Mouse (Mus musculus) small intestine, adult 2 months (tissue): ENCODE measurements at regions not wholly inside any gene's neighbourhood (a gene's known extent, or its start where the extent isn't known, plus 50 kb on each side); places are given as distances from the start of the nearest gene placed in this dataset.

Source experiments
- H3K27ac ChIP-seq: fragments of 200-500 bp; 2 replicates; pipeline ENCODE4 v1.5.1; 2012; ENCODE audit warnings: low read depth, low read length, control low read depth, inconsistent platforms; ENCODE audit not compliant: insufficient read depth
- H3K27me3 ChIP-seq: fragments of 200-500 bp; 2 replicates; pipeline ENCODE4 v1.6.1; 2012; ENCODE audit warnings: mild to moderate bottlenecking, moderate library complexity, low read length, inconsistent platforms; ENCODE audit not compliant: control insufficient read depth, insufficient read depth
- H3K36me3 ChIP-seq: fragments of 200-500 bp; 2 replicates; pipeline ENCODE4 v1.6.1; 2012; ENCODE audit warnings: mild to moderate bottlenecking, low read length, control low read depth, inconsistent platforms; ENCODE audit not compliant: control insufficient read depth, insufficient read depth
- H3K4me1 ChIP-seq: fragments of 200-500 bp; 2 replicates; pipeline ENCODE4 v1.6.1; 2012; ENCODE audit warnings: low read length, inconsistent platforms, mixed read lengths; ENCODE audit not compliant: control insufficient read depth, insufficient read depth, insufficient read length
- H3K4me3 ChIP-seq: fragments of 200-500 bp; 2 replicates; pipeline ENCODE4 v1.5.1; 2012; ENCODE audit warnings: low read depth, mild to moderate bottlenecking, control low read depth, inconsistent platforms, low read length, moderate library complexity
- CTCF ChIP-seq: fragments of 200-500 bp; IDR thresholded peaks from 2 replicates; pipeline ENCODE4 v1.5.1; 2012; ENCODE audit warnings: low read depth, mild to moderate bottlenecking, control low read depth, inconsistent platforms, low read length, moderate library complexity, mixed read lengths; ENCODE audit not compliant: insufficient replicate concordance, insufficient read length; ENCODE audit errors: extremely low read depth
- POLR2A ChIP-seq: fragments of 200-500 bp; IDR thresholded peaks from 2 replicates; pipeline ENCODE4 v1.6.1; 2012; ENCODE audit warnings: low read depth, mild to moderate bottlenecking, control low read depth, inconsistent platforms, low read length, moderate library complexity
- WGBS: fragments of 180-500 bp; shearing (Covaris S2); methylation state at CpG from one replicate; pipeline ENCODE4 v1.1.7; 2018; 5-methylcytosine and 5-hydroxymethylcytosine counted together

DNA sequence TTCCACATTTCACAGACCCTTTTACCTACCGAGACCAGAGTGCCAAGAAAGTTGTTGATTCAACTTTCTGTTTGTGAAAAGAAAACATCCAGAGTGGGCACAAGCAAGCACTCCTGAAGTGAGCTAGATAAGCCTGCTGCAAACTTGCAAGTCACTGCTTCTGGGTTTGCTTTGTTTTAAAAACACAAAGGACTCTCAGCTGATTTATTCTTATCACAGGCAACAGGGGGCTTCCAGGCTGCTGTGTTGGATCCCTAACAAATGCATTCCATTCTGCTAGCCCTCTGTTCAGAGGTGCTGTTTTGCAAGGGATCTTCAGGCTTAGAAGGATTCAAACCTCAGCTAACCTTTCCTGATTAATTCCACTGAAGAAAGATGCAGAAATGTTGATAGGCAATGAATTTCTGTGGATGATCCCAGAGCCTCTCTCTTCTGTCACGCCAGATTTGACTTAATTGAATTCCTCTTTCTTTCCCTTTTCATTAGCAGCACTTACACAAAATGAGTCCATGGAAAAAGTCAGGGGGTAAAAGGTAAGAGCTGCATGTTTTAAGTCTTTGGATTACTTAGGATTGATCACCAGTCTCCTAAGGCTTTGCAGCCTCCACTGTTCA, 103.7 kb upstream of the Col8a1 start:
- TF ChIP-seq POLR2A (no peak), CTCF (no peak)
- WGBS = 21% methylated on average over 2 of the region's 2 CpGs
- Histone ChIP-seq H3K36me3 (no peaks in the 10 kb centered on the region), H3K4me3 (no peak overlapping the region), H3K4me1 (no peaks in the 10 kb centered on the region), H3K27me3 (no peaks in the 10 kb centered on the region), H3K27ac (no peak overlapping the region)

DNA sequence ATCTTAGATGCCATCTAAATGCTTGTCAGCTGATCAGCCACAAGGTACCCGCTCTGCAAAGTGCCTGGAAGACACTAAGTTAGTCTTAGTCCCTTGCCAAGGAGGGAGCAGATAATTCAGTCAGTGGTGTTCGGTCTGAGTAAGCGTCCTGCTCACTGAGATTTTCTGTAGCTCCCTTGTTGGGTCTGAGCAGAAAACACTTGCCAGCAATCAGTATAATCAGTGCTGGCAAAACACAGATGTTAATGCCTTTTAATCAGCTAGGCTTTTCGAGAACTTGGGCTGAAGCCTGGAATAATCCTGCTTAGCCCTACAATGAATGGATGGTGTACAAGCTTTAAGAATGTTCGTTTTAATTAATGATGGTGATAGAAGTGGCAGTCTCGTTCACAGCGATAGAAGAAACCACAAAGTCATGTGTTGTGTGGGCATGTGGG, 104.2 kb upstream of the Col8a1 start:
- no peaks in the 10 kb centered on the region for H3K27me3 ChIP-seq
- H3K4me1 ChIP-seq = no peaks in the 10 kb centered on the region
- no peaks in the 10 kb centered on the region for H3K36me3 ChIP-seq
- WGBS = 32% methylated on average over 7 of the region's 7 CpGs
- no peak for TF ChIP-seq POLR2A
- no peak for TF ChIP-seq CTCF
- no peak overlapping the region for H3K27ac ChIP-seq
- H3K4me3 ChIP-seq = no peak overlapping the region

DNA sequence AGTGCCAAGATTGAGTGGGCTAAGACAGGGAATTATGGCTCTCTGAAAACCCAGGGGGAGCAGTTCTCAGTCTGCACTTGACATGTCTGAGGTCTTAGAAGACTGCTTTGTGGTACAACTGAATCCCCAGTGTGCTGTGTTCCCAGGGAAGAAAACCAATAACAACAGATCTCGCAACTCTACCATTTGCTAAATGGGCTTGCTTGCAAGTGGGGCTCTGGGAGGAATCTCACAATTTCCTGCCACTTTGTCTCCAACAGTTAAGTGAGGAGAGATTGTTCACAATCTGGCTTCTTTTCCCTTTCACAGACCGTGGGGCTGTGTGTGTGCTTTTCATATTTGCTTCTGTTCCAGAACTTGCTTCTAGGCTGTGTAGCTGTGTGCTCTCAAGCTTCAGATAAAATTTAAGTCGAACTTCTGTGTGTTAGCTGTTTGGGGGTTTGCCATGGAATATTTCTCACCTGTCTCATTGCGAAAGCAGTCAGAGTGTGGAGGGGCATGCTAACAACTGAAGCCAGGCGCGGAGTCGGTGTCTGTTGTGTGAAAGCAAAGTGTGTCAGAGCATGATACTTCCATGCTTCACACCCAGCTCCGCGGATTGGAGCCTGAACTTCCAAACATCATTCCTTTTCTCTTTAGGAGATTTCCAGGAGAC, 108.8 kb upstream of the Col8a1 start:
- no peak for TF ChIP-seq POLR2A
- TF ChIP-seq CTCF = no peak
- no peak overlapping the region for H3K4me3 ChIP-seq
- no peaks in the 10 kb centered on the region for H3K36me3 ChIP-seq
- H3K4me1 ChIP-seq = no peaks in the 10 kb centered on the region
- H3K27ac ChIP-seq = no peak overlapping the region
- H3K27me3 ChIP-seq = no peaks in the 10 kb centered on the region
- WGBS = 80% methylated on average over 9 of the region's 9 CpGs

DNA sequence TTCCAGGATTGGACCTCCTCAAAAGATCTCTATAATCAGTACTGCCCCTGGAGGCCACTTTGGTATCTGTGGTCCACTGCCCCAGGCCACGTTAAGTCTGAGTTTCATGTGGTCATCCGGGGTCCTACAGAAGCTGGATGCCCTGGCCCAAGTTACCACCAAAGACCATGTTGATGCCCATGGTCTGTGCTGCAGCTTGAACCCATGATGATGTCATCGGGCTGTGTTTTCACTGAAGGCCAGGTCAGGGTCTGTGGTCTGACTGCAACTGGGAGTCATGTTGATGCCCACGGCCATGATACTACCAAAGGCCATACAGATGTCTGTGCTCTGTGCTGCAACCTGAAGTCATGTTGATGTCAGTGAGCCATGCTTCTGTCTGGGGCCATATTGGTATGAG, 122.3 kb upstream of the Col8a1 start:
- no peak overlapping the region for H3K4me3 ChIP-seq
- no peaks in the 10 kb centered on the region for H3K27me3 ChIP-seq
- H3K27ac ChIP-seq = no peak overlapping the region
- no peaks in the 10 kb centered on the region for H3K36me3 ChIP-seq
- H3K4me1 ChIP-seq = no peaks in the 10 kb centered on the region
- WGBS = 97% methylated on average over 4 of the region's 4 CpGs
- TF ChIP-seq POLR2A (no peak), CTCF (no peak)

DNA sequence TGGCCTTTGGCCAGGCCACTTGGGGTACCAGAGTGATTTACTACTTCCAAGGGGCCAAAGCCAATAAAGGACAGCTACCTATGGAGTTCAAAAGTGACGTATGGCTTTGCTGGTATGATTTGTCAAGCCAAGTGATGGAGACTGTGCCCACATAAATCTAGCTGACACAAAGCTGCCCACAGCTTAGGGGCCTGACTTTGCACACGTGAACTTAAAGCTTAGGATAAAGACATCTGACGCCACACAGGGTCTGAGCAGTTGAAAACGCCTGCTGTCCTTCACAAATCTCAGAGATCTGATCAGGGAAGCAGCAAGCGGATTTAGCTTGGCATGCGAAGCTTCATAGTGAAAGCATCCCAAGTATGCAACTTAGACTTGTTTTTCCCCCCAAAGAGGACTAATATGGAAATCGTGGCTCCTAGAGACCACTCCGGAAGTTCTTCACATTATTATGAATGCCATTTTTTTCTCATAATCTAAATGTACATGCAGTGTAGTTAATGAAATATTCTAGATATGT, 127.1 kb upstream of the Col8a1 start:
- Histone ChIP-seq H3K4me3 (no peak overlapping the region), H3K4me1 (no peaks in the 10 kb centered on the region), H3K27ac (no peak overlapping the region), H3K27me3 (no peaks in the 10 kb centered on the region), H3K36me3 (no peaks in the 10 kb centered on the region)
- 67% methylated on average over 8 of the region's 8 CpGs for WGBS
- TF ChIP-seq CTCF (no peak), POLR2A (no peak)

DNA sequence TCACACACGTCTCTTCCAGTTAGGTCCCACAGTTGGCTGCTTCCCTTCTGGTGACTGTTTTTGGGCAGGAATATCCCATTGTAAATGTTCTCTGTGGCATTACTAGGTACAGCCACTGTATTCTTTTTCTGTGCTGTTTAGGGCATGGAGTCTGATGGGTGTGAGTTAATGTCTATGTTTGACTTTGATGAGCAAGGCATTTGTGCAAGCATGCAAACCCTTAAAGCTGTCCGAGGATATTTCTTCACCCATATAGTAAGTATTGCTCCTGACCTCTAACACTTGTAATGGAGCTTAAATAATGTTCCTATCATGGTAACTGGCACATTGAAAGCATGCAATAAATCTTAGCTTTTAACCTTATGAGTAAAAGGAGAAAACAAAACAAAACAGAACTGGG, 133.6 kb upstream of the Col8a1 start:
- 76% methylated on average over 2 of the region's 2 CpGs for WGBS
- Histone ChIP-seq H3K36me3 (no peaks in the 10 kb centered on the region), H3K4me3 (no peak overlapping the region), H3K27me3 (no peaks in the 10 kb centered on the region), H3K27ac (no peak overlapping the region), H3K4me1 (no peaks in the 10 kb centered on the region)
- TF ChIP-seq POLR2A (no peak), CTCF (no peak)

DNA sequence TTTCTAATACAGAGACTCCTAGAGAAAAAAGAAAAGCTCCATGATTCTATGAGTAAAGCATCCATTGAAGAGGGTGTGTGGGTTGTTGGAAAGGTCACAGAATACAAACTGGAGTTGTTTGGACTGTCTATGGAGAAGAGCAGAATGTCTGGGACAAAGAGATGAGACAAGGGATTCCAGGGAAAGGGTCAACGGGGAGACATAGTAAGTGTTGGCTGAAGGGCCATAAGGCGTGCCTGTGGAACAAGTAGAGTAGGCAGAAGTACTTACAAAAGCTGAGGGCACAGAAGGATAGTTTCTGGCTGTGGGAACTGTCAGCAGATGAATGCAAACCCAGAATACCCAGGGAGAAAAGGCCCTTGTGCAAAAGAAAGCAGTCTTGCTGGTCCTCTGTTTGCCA, 134.0 kb upstream of the Col8a1 start:
- no peak overlapping the region for H3K4me3 ChIP-seq
- no peak overlapping the region for H3K27ac ChIP-seq
- TF ChIP-seq CTCF (no peak), POLR2A (no peak)
- WGBS = 76% methylated on average over 2 of the region's 2 CpGs
- no peaks in the 10 kb centered on the region for H3K4me1 ChIP-seq
- H3K36me3 ChIP-seq = no peaks in the 10 kb centered on the region
- no peaks in the 10 kb centered on the region for H3K27me3 ChIP-seq
